Mouse (Mus musculus) splenic B cell, adult 2 months (primary cell): ENCODE measurements around the gene Rtn4rl1.
"Not testable (repeated sequence)": the region's sequence is repeated elsewhere in the genome, so short reads cannot be mapped to it uniquely, and the experiment has no call there.

ENCODE experiments used
- DNase-seq: peaks from one replicate; pipeline ENCODE4 v3.0.0-alpha.2; 2011; ENCODE audit warnings: low read depth, low spot score
- H3K27me3 ChIP-seq: 2 replicates; pipeline ENCODE4 v1.6.1; 2012; ENCODE audit warnings: mild to moderate bottlenecking, low read length, moderate library complexity, mixed read lengths; ENCODE audit not compliant: control insufficient read depth, poor library complexity, insufficient read depth, severe bottlenecking
- H3K36me3 ChIP-seq: 2 replicates; pipeline ENCODE4 v1.6.1; 2012; ENCODE audit warnings: mild to moderate bottlenecking, low read length, moderate library complexity, mixed read lengths; ENCODE audit not compliant: control insufficient read depth, poor library complexity, insufficient read depth, severe bottlenecking

The Rtn4rl1 gene

DNA sequence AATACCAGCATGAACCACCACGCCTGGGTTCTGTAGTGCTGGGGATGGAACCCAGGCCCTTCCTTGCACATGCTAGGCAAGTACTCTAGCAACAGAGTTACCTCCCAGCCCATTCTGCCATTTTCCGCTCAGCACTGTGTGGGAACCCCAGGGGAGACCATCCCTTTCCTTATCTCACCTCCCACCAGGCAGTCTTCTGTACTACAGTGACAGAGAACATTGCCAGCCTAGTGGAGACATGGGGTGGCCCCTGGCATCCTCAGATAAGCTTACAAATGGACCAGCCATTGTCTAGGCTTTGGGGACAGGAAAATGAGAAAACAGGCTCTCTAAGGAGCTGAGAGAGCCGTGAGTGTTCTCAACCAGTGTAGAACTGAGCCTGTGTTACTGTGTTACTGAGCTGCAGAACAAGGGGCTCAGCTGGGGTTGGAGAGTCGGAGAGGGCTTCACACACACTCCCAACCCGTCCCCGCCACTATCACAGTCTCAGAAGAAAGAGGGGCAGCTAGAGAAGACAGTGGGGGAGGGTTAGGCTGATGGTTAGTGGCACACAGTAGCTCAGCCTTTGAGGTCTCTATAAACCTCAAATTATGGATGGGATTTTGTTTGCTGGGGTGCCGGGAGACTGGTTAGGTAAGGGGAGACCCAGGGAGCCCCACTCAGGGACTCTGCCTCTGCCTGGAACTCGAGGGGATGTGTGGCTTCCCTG lies 76.8 kb downstream of the Rtn4rl1 start:
- no peaks in the 10 kb centered on the region for H3K27me3 ChIP-seq
- H3K36me3 ChIP-seq, result no peaks in the 10 kb centered on the region
- DNase-seq, result no peak

DNA sequence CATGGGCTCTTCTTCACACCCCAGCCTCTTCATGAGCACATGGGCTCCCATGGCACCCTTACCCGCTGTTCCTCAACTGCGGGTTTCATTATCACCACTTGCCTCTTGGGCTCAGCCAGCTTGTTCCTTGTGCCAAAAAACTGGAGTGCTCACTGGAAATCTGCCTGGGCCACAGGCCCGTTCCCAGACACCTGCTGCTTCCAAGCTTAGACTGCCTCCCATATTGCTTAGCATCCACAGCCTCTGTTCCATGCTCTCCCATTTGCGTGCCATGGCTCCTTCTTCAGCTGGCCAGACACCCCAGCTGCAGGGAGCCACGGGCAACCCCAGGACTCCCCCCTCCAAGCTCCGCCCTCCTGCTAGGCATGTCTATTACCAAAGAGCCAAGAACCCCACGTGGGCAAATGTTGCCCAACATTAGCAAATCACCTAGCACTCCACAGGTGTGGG lies 77.4 kb downstream of the Rtn4rl1 start:
- H3K27me3 ChIP-seq, result no peaks in the 10 kb centered on the region
- no peaks in the 10 kb centered on the region for H3K36me3 ChIP-seq
- no peak for DNase-seq

DNA sequence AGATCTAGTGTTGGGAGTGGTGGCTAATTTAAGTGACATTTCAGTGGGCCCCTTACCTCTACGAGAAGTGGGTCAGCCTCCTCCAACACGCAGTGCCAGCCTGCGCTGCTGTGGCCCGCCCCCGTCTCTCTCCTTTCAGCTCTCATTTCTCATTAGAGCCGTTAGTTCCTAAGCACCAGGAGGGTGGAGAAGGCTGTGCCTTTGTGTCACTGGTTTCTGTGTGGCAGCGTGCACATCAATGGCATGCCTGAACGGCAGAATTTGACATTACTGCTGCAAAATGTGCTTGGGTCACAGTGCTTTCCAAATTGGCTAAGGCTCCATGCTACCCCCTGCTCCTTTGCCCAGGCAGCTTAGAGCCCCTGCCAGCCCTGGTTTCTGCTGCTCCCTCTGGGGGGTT lies 79.9 kb downstream of the Rtn4rl1 start:
- no peaks in the 10 kb centered on the region for H3K27me3 ChIP-seq
- no peaks in the 10 kb centered on the region for H3K36me3 ChIP-seq
- DNase-seq, result no peak

DNA sequence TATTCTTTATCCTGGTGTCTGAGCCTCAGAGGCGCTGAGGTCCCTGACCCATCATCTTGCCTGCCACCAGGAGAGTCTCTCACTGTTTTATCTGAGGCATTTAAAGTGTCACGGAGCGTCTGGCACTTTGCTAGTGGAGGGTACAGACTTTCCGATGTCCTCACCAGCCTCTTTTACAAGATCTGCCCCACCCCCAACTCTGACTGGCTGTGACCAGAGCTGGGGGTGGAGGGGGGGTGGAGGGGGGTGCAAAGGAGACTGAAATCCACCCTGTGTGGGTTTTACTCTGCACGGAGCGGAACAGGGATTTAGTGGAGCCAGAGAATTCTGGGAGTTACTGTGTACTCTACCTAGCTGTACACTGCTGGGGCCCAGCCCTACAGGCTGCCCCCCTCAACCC lies 81.5 kb downstream of the Rtn4rl1 start:
- no peaks in the 10 kb centered on the region for H3K36me3 ChIP-seq
- H3K27me3 ChIP-seq, result no peaks in the 10 kb centered on the region
- no peak for DNase-seq

DNA sequence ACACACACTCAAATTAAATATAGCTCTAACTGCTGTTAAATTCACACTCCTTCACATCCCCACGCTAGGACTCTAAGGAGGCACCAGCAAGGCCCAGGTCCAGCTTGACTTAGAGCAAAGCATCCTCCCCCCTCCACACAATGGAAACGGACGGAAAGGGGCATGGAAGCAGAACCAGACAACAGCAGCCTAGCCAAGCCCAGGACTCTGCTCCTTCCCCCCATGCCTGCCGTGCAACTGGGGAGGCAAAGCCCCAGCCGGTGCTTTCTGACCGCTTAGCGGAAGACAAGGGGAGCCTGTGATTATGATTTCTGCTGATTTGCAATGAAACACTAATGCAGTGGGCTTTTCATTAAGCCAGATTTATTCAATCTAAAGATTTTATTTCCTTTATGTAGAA lies 84.5 kb downstream of the Rtn4rl1 start:
- no peaks in the 10 kb centered on the region for H3K36me3 ChIP-seq
- no peak for DNase-seq
- H3K27me3 ChIP-seq, result no peaks in the 10 kb centered on the region

DNA sequence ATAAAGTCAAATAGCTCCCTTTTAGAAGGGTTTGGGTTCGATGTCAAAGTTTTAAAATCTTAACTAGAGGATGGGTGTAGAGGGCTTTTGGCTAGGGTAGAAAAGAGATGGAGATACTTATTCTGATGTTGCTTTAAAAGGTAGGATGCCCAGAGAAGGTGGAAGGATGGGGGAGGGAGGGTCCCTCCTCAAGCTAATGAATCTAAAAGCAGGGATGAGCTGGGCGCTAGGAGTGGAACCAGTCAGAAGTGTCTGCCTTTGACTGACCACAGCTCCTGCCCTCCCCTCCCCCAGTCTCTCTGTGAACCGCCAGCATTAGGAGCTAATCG lies 85.4 kb downstream of the Rtn4rl1 start:
- Histone ChIP-seq H3K27me3 (no peaks in the 10 kb centered on the region), H3K36me3 (no peaks in the 10 kb centered on the region)
- no peak for DNase-seq

DNA sequence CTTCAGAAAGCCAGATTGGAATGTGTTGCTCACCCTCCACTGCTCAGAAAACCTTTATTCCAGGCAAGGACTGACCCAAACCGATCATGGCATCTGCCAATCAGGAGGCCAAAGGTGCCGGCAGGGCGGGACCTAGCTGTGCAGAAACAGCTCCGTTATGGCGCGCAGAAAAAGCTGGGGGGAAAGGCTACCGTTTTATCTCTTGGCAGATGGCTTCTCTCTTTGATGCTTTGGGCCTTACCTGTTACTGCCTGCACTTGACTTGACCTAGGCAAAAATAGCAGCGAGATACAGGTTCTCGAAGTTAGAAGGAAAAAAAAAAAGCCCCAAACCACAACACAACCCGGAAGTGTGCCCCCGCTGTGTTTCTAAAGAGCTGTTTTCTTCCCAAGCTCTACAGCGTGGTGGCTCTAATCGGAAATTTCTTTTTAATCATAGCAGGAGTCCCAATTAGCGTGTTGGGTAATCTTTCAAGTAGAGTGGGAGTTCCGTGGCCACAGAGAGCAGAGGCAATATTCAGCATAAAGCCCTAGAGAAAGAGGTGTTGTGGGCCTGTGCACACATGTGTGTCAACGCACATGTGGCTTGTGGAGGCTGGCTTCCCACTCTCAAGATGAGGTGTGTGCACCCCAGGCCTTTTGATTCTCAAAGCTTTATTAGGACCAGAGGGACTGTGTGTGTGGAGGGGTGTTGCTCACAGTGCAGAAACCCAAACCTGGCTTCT lies 85.9 kb downstream of the Rtn4rl1 start:
- Histone ChIP-seq H3K36me3 (no peaks in the 10 kb centered on the region), H3K27me3 (no peaks in the 10 kb centered on the region)
- DNase-seq, result peak; percentile 39

DNA sequence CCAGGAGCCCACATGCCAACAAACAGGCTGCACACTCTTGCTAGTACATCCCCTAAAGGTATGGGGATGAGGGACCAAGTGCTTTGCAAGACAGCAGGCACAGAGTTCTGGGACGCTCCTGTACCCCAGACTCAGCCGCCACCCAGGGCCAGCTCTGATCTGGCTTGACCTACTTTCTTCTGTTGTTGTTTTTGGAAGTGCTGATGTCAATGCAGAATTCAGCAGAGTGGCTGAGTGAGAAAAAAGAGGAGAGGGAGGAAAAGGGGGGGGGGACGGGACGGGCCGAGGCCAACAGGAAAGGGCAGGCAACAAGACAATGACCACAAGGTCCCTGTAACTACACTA lies 86.5 kb downstream of the Rtn4rl1 start:
- H3K36me3 ChIP-seq, result no peaks in the 10 kb centered on the region
- no peaks in the 10 kb centered on the region for H3K27me3 ChIP-seq
- no peak for DNase-seq

DNA sequence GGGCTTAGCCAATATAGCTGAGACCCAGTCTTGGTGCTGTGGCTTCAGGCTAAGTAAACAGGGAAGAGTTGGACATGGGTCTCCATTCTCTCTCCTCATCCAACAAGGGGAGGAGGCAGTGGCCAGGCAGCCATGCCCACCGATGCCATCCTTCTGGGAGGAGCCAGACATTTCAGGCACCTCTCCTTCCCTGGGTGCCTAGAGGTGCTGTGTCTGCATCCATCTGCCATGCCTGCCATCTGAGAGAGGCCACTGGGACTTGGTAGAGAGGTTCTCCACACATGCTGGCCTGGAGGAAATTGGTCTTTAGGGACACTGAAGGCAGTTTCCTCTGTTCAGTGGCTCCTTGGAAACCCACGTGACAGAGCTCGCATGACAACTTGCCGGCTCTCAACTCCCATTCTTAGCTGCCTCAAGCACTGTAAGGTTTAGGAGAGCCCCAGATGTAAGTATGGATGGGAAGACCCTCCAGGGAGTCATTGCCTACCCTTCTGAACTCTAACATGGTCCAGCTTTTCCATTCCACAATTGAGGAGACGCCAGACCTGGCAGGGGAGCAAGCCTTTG lies 86.9 kb downstream of the Rtn4rl1 start:
- no peak for DNase-seq
- no peaks in the 10 kb centered on the region for H3K36me3 ChIP-seq
- no peaks in the 10 kb centered on the region for H3K27me3 ChIP-seq

DNA sequence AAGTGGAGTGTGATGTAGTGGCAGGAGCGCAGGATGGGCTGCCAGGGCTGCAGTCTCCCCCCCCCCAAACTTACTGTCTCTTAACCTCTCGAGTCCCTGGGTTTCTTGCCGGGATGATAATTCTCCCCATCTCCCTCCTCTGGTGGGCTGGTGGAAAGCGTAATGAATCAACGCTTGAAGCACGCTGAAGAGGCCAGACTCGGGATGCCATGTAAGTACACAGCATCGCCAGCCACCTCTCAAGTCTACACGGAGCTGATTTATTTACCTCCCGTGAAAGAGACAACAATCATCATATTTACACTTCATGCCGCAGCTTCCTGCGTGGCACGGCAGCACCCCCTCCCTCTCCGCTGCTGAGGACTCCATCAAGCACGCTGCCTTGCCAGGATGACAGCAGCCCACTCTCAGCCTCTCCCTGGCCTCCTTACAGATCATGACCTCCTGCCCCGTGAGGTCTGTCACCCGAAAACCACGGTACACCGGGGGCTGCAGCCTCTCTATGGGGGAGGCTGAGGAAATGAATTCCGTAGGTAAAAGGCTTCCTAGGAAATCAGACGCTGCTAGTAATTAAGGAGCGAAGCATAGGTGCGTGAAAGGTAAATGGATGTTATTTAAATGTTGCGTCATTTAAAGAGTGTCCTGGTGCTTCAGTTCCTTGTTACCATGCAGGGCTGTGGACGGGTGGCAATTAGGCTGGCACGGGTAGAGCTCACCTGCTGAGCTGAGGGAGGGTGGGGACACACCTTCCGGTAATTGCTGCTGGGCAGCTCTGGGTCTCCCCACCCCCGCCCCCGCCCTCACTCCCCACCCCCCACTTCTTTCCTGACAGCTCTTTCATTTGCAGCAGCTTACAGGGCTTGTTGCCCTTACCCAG lies 88.0 kb downstream of the Rtn4rl1 start:
- Histone ChIP-seq H3K27me3 (no peaks in the 10 kb centered on the region), H3K36me3 (no peaks in the 10 kb centered on the region)
- no peak for DNase-seq

DNA sequence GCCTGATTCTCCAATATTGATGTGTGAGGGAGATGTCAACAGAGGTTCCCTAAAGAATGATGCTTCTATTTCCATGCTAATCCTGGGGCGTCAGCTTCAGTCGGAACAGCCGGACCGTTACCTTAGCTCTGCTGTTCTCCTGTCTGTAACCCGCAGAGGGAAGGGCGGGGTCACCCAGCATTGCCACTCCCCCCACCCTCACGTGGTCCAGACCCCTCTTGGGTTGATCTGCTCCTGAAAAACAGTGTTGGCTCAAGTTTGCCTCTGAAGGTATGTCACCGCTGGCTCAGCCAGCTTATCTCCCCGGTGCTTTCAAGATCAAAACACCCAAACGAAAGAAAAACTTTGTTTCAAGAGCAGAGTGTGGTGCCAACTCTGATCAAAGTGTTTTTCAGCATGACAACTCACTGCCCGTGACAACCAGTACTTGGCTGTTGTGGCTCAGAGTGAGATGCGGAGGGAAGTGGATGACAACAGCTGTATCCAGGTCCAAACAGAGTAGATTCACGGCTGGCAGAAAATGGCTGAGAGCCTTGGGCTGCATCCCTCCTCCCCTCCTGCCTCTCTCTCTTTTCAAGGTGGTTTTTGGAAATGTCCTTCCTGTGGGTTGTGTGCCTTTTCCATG lies 89.0 kb downstream of the Rtn4rl1 start:
- no peaks in the 10 kb centered on the region for H3K36me3 ChIP-seq
- no peaks in the 10 kb centered on the region for H3K27me3 ChIP-seq
- DNase-seq, result peak; percentile 29

DNA sequence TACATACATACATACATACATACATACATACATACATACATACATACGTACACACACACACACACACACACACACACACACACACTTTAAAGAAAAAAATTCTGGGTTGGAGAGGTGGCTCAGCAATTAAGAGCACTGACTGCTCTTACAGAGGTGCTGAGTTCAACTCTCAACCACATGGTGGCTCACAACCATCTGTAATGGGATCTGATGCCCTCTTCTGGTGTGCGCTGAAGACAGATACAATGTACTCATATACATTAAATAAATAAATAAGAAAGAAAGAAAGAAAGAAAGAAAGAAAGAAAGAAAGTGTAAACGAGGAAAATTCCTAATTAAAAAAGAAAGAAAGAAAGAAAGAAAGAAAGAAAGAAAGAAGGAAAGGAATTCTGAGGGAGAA lies 90.2 kb downstream of the Rtn4rl1 start:
- DNase-seq, H3K36me3 ChIP-seq, H3K27me3 ChIP-seq: not testable (repeated sequence)

DNA sequence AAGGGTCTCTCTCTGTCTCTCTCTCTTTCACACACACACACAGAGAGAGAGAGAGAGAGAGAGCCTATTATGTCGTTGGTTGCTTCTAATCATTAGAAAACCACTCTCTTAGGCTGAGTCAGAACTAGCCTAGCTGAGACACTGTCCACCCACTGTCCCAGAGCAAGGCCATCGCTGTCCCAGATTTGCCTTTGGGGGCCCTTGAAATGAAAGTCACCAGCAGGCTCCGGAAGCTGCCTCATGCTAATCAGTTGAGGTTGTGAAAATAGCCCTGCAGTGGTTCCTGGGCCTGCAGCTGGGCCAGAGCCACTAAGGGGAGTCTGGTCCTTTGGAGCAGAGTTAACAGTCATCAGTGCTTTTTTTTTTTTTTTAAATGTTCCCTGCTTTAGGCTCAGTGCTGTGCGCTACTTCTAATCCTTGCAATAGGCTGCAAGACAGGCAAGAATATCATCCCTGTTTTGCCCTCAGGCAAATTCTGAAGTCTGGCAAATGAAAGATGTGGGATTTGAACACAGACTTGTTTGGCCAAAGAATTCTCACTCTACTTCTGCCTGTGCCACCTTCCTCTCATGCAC lies 92.4 kb downstream of the Rtn4rl1 start:
- Histone ChIP-seq H3K36me3 (no peaks in the 10 kb centered on the region), H3K27me3 (no peaks in the 10 kb centered on the region)
- DNase-seq, result no peak

DNA sequence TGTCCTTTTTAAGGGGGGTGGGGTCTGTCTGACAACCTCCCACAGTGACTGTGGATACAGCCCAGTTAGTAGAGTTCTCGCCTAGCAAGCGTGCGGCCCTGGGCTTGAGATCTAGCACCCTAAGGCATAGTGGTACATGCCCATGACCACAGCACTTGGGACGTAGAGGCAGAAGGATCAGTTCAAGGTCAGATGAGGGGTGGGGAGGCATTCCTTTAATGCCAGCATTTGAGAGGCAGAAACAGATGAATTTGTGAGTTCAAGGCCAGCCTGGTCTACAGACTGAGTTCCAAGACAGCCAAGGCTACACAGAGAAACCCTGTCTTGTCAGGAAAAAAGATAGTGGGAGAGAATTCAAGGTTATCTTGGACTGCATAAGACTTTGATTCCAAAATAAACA lies 93.3 kb downstream of the Rtn4rl1 start:
- no peak for DNase-seq
- Histone ChIP-seq H3K36me3 (no peaks in the 10 kb centered on the region), H3K27me3 (no peaks in the 10 kb centered on the region)
